Mouse (Mus musculus): ENCODE results near the gene Hhipl1.

Gene Hhipl1

GRCm38 (mm10) chr12:108367909-108368308 lies 61.8 kb downstream of the Hhipl1 start:
- DNase-seq, result peak; percentile 53 to 70

GRCm38 (mm10) chr12:108368921-108369320 lies 62.9 kb downstream of the Hhipl1 start:
- DNase-seq, result no peak

- DNase-seq, result peak; percentile 76 to 84
These were observed 64.7 kb downstream of the Hhipl1 start, which contains the start of gene Eml1 for GRCm38 (mm10) chr12:108370596-108371428. Eml1 (plus strand) TSS chr12:108370957.

GRCm38 (mm10) chr12:108371429-108371765 lies 65.3 kb downstream of the Hhipl1 start:
- DNase-seq, result peak; percentile 48 to 65

- no peak for DNase-seq
These were observed 66.2 kb downstream of the Hhipl1 start for GRCm38 (mm10) chr12:108372241-108372640.

GRCm38 (mm10) chr12:108373611-108374010 lies 67.5 kb downstream of the Hhipl1 start:
- no peak for DNase-seq

GRCm38 (mm10) chr12:108374689-108375088 lies 68.6 kb downstream of the Hhipl1 start:
- no peak for DNase-seq

- no peak for DNase-seq
These were observed 72.5 kb downstream of the Hhipl1 start for GRCm38 (mm10) chr12:108378379-108379133.
